Mouse (Mus musculus) G1E (cell line): ENCODE data around the gene Plcg1.

Source experiments
- CTCF ChIP-seq: IDR thresholded peaks from 2 replicates; pipeline ENCODE4 v1.5.1; 2012; ENCODE audit warnings: low read depth, low read length, inconsistent platforms, mixed read lengths
- GATA1 ChIP-seq: IDR thresholded peaks from 2 replicates; pipeline ENCODE4 v1.6.1; 2012; ENCODE audit warnings: borderline replicate concordance, low read length, inconsistent platforms, mixed read lengths
- POLR2AphosphoS5 ChIP-seq: IDR thresholded peaks from 2 replicates; pipeline ENCODE4 v1.6.1; 2012; ENCODE audit warnings: low read depth, low read length, inconsistent platforms; ENCODE audit not compliant: insufficient replicate concordance

GRCm38 (mm10) chr2:160702824-160703223 is 28.3 kb upstream of the Plcg1 start:
- no peak for TF ChIP-seq CTCF
- TF ChIP-seq GATA1: no peak
- no peak for TF ChIP-seq POLR2AphosphoS5
